Mouse (Mus musculus) limb, embryonic 12.5 days (tissue): ENCODE data around the gene Morf4l2. TPM values are rescaled to one million over a fixed set of nuclear protein-coding genes. Genes with fewer than 3 reads are reported as not detected.
"Not testable (repeated sequence)": the region's sequence is repeated elsewhere in the genome, so short reads cannot be mapped to it uniquely, and the experiment has no call there.

ENCODE experiments used
- ATAC-seq: fragments of 200-750 bp; cut with Nextera tagmentation; 2 replicates; pipeline ENCODE4 v1.8.0; 2017; ENCODE audit warnings: low read depth, moderate TSS enrichment; ENCODE audit not compliant: insufficient number of reproducible peaks, insufficient read depth, low FRiP score, low TSS enrichment
- H3K27ac ChIP-seq: fragments of 300-500 bp; sonication (generic); 2 replicates; pipeline ENCODE4 v1.5.1; 2016; ENCODE audit warnings: mild to moderate bottlenecking, moderate library complexity
- H3K27me3 ChIP-seq: fragments of 300-500 bp; sonication (generic); 2 replicates; pipeline ENCODE4 v1.6.1; 2016; ENCODE audit warnings: mild to moderate bottlenecking, moderate library complexity
- H3K36me3 ChIP-seq: fragments of 300-500 bp; sonication (generic); 2 replicates; pipeline ENCODE4 v1.6.1; 2016; ENCODE audit warnings: mild to moderate bottlenecking, moderate library complexity
- H3K4me1 ChIP-seq: fragments of 300-500 bp; sonication (generic); replicated peaks from 2 replicates; pipeline ENCODE4 v1.6.1; 2016
- H3K4me2 ChIP-seq: fragments of 300-500 bp; sonication (generic); 2 replicates; pipeline ENCODE4 v1.6.1; 2016; ENCODE audit warnings: mild to moderate bottlenecking, moderate library complexity
- H3K4me3 ChIP-seq: fragments of 300-500 bp; sonication (generic); replicated peaks from 2 replicates; pipeline ENCODE4 v1.5.1; 2016; ENCODE audit warnings: mild to moderate bottlenecking
- H3K9ac ChIP-seq: fragments of 300-500 bp; sonication (generic); replicated peaks from 2 replicates; pipeline ENCODE4 v1.6.1; 2016; ENCODE audit warnings: mild to moderate bottlenecking, moderate library complexity
- H3K9me3 ChIP-seq: fragments of 300-500 bp; sonication (generic); 2 replicates; pipeline ENCODE4 v1.6.1; 2016; ENCODE audit warnings: mild to moderate bottlenecking, moderate library complexity
- WGBS: fragments of 180-500 bp; shearing (Covaris S2); methylation state at CpG from one replicate; pipeline ENCODE4 v1.1.7; 2016; 5-methylcytosine and 5-hydroxymethylcytosine counted together
- polyA plus RNA-seq: library from polyadenylated mRNA; unstranded; fragments of >200 nt; fragmentation: Nextera tagmentation; extraction: Ambion mirVana; gene quantifications from 2 replicates; pipeline ENCODE4 v1.2.1, GENCODE M21; 2016

The Morf4l2 gene
- polyA plus RNA-seq, 1 experiment from 2014 or later, result 576 TPM

DNA sequence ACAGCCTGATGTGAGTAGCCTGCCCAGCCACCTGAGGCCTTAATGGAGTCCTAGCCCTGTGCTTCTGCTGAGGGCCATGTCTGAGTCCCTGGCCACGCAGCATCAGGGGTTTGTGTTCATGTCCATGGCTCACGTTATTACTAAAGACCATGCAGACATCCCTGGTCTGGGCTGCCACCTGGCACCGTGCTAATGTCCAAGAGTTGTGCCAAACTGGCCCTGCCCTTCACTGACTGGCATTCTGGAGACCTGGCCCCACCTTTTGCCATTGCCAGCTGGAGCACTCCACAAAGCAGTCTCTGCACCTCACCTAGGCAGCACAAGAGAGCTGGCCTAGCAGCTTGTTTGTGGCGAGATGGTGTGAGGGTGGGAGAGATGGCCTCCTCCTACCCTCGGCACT lies 50.3 kb downstream of the Morf4l2 start:
- H3K9me3 ChIP-seq, result no peaks in the 10 kb centered on the region
- no peaks in the 10 kb centered on the region for H3K4me1 ChIP-seq
- ATAC-seq, result no peak
- H3K27ac ChIP-seq, result no peak overlapping the region
- no peak overlapping the region for H3K9ac ChIP-seq
- H3K27me3 ChIP-seq, result no peaks in the 10 kb centered on the region
- no peak overlapping the region for H3K4me2 ChIP-seq
- 81% methylated on average over 5 of the region's 5 CpGs for WGBS
- no peak overlapping the region for H3K4me3 ChIP-seq
- no peaks in the 10 kb centered on the region for H3K36me3 ChIP-seq

DNA sequence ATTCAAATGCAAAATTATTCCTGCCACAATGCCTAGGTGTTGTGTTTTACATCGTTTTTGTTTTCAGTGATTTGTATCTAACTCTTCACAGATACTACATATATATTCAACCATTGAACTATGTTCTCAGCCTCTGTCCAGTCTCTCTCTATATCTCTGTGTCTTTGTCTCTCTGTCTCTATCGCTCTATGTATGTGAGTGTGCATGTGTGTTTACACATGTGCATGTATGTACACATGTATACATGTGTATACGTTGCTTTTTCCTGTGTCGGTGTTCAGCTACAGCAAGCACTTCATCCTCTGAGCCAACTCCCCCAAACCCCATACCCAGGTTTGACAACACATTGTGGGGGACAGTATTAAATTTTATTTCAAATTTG lies 51.2 kb downstream of the Morf4l2 start:
- no peak overlapping the region for H3K4me2 ChIP-seq
- 90% methylated on average over 4 of the region's 4 CpGs for WGBS

DNA sequence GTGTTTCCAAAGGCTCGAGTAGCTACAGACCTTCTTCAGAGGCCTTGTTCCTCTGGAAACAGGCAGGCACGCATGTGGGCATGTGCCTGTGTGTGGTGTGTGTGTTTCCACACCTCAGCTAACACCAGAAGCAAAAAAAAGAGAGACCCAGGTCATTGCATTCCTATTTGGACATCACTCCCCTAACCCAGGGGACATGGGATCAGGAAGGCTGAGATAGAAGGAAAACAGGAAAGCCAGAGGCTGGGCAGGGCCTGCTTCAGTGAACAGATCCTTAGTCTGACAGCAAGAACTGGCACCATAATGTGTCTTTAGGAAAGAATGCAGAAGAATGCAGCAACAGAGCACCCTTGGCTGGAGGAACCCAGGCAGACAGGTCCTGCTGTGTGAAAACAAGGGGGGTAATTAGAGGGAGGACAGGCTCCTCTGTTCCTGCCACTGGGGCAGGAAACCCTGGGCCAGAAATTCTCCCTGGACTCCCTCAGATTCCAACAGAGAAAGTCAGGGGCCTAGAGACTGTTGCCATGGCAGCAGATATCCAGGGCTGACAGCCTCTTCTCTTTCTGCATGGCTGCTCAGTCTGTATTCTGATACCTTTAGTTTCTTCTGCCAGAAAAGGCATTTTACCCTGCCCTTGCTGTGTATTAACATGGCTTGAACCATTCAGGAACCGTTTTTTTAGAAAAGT lies 51.7 kb downstream of the Morf4l2 start:
- H3K4me1 ChIP-seq, ATAC-seq, H3K27ac ChIP-seq, H3K4me3 ChIP-seq, H3K4me2 ChIP-seq, H3K9me3 ChIP-seq, H3K36me3 ChIP-seq, H3K27me3 ChIP-seq, H3K9ac ChIP-seq: not testable (repeated sequence)
- WGBS, result 56% methylated on average over 3 of the region's 3 CpGs

More for the DNA sequence above, 51.2 kb downstream of the Morf4l2 start:
- no peak overlapping the region for H3K27ac ChIP-seq
- H3K27me3 ChIP-seq, result no peaks in the 10 kb centered on the region
- H3K9ac ChIP-seq, result no peak overlapping the region
- no peak overlapping the region for H3K4me3 ChIP-seq
- H3K9me3 ChIP-seq, result no peaks in the 10 kb centered on the region
- no peak for ATAC-seq
- H3K36me3 ChIP-seq, result no peaks in the 10 kb centered on the region
- H3K4me1 ChIP-seq, result no peaks in the 10 kb centered on the region

Other genes with a start within 250 kb of the Morf4l2 start
- not detected in 2 replicates for gene Kir3dl1, start 225.7 kb downstream of the Morf4l2 start, polyA plus RNA-seq
- gene Kir3dl2, start 199.6 kb downstream of the Morf4l2 start, polyA plus RNA-seq, result not detected in 2 replicates
- 23.6 and 26.4 TPM in 2 replicates for gene Tceal3, start 152.8 kb downstream of the Morf4l2 start, polyA plus RNA-seq
- 9.9 and 10.2 TPM in 2 replicates for gene Tceal1, start 35.7 kb downstream of the Morf4l2 start, polyA plus RNA-seq
- 0.18 TPM in 1 of 2 replicates, not detected in the other for gene Glra4, start 36.5 kb upstream of the Morf4l2 start, polyA plus RNA-seq
- gene Plp1, start 79.0 kb upstream of the Morf4l2 start, polyA plus RNA-seq, result 5.4 and 5.5 TPM in 2 replicates
- gene Rab9b, start 125.1 kb upstream of the Morf4l2 start, polyA plus RNA-seq, result 0.35 and 0.39 TPM in 2 replicates
- not detected in 2 replicates for gene H2bfm, start 183.6 kb upstream of the Morf4l2 start, polyA plus RNA-seq
- gene Tmsb15b2, start 231.8 kb upstream of the Morf4l2 start, polyA plus RNA-seq, result 91.2 and 96.7 TPM in 2 replicates
- 6.9 and 9.4 TPM in 2 replicates for gene Tmsb15l, start 233.2 kb upstream of the Morf4l2 start, polyA plus RNA-seq
- gene Tmsb15b1, start 233.2 kb upstream of the Morf4l2 start, polyA plus RNA-seq, result 36.9 and 38.8 TPM in 2 replicates
- gene Zcchc18, start 249.5 kb upstream of the Morf4l2 start, polyA plus RNA-seq, result 42.2 and 46.5 TPM in 2 replicates